Mouse (Mus musculus) neural tube, embryonic 11.5 days (tissue): Measurements from ENCODE around the gene Krt83. TPM values are rescaled to one million over a fixed set of nuclear protein-coding genes. Genes with fewer than 3 reads are reported as not detected.
"Not testable (repeated sequence)": the region's sequence is repeated elsewhere in the genome, so short reads cannot be mapped to it uniquely, and the experiment has no call there.

Experiments used
- ATAC-seq: fragments of 200-750 bp; cut with Nextera tagmentation; 2 replicates; pipeline ENCODE4 v1.8.0; 2017; ENCODE audit warnings: moderate number of reproducible peaks, mild to moderate bottlenecking, moderate TSS enrichment, moderate library complexity; ENCODE audit not compliant: insufficient read depth, low FRiP score, low TSS enrichment
- DNase-seq: peaks from one replicate; pipeline ENCODE4 v3.0.0-alpha.2; 2015; ENCODE audit warnings: low spot score
- H3K27ac ChIP-seq: fragments of 300-500 bp; sonication (generic); 2 replicates; pipeline ENCODE4 v1.5.1; 2014; ENCODE audit warnings: low read depth, mild to moderate bottlenecking, low read length
- H3K27me3 ChIP-seq: fragments of 300-500 bp; sonication (generic); 2 replicates; pipeline ENCODE4 v1.6.1; 2014; ENCODE audit warnings: mild to moderate bottlenecking, low read length, mixed read lengths; ENCODE audit not compliant: control insufficient read depth, insufficient read depth
- H3K36me3 ChIP-seq: fragments of 300-500 bp; sonication (generic); 2 replicates; pipeline ENCODE4 v1.6.1; 2014; ENCODE audit warnings: mild to moderate bottlenecking, low read length, moderate library complexity, mixed read lengths; ENCODE audit not compliant: control insufficient read depth, insufficient read depth
- H3K4me1 ChIP-seq: fragments of 300-500 bp; sonication (generic); 2 replicates; pipeline ENCODE4 v1.6.1; 2014; ENCODE audit warnings: low read length, mixed read lengths; ENCODE audit not compliant: control insufficient read depth, insufficient read depth
- H3K4me2 ChIP-seq: fragments of 300-500 bp; sonication (generic); 2 replicates; pipeline ENCODE4 v1.6.1; 2014; ENCODE audit warnings: low read depth, mild to moderate bottlenecking, moderate library complexity
- H3K4me3 ChIP-seq: fragments of 300-500 bp; sonication (generic); 2 replicates; pipeline ENCODE4 v1.5.1; 2014; ENCODE audit warnings: low read depth, low read length
- H3K9ac ChIP-seq: fragments of 300-500 bp; sonication (generic); 2 replicates; pipeline ENCODE4 v1.6.1; 2014; ENCODE audit warnings: mild to moderate bottlenecking, low read length
- H3K9me3 ChIP-seq: fragments of 300-500 bp; sonication (generic); 2 replicates; pipeline ENCODE4 v1.6.1; 2016; ENCODE audit warnings: low read length; ENCODE audit not compliant: control insufficient read depth
- WGBS: fragments of 180-500 bp; shearing (Covaris S2); extraction: QIAGEN DNeasy Blood & Tissue Kit; methylation state at CpG from one replicate; pipeline ENCODE4 v1.1.7; 2014; 5-methylcytosine and 5-hydroxymethylcytosine counted together
- polyA plus RNA-seq: library from polyadenylated mRNA; unstranded; fragments of >200 nt; fragmentation: Nextera tagmentation; extraction: Ambion mirVana; gene quantifications from 2 replicates; pipeline ENCODE4 v1.2.1, GENCODE M21; 2014

Gene Krt83
- polyA plus RNA-seq, result not detected in 2 replicates

DNA sequence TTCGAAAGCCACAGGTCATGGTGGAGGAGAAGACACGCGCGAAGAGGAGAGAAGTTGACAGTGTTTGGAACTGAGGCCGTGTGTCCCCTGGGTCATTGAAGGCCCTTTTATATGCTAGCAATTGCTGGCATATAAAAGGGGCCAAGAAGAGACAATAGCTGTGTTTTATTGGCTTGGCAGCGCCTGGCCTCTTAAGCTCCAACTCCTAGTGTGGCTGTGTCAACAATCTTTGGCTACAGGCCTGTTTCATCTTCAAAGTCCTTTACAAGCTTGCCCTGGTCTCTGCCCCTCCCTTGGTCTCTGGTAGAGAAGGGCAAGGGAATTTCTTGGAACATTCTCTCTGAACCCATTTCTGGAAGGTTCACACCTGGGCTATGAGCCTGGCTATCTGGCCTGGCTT, at the start of gene Krt83:
Gene Krt83 (minus strand): TSS at position 82 of the 400 bp plus-strand sequence.
- no peaks in the 10 kb centered on the region for H3K27me3 ChIP-seq
- H3K36me3 ChIP-seq, result no peaks in the 10 kb centered on the region
- H3K4me1 ChIP-seq, result no peaks in the 10 kb centered on the region
- H3K9me3 ChIP-seq, result no peaks in the 10 kb centered on the region
- no peak within 1 kb of the TSS for H3K4me2 ChIP-seq
- H3K4me3 ChIP-seq, result no peak within 1 kb of the TSS
- no peak within 1 kb of the TSS for H3K27ac ChIP-seq
- 30% methylated on average over 6 of the region's 6 CpGs for WGBS
- ATAC-seq (no peak), DNase-seq (no peak)
- no peak within 1 kb of the TSS for H3K9ac ChIP-seq

DNA sequence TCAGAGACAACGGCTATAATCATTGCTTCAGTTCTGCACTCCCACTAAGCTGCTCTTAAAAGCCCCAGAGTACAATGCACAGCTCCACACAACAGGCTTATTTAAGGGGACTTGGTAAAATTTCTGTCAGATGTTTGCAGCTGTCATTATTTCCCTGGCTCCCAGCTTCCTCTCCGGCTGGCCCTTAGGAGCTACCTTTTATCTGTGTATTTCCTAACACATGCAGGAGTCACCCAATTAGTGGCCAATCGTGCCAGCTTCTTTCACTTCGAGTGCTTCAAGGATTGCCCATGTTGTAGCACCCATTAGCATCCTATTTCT, 47.2 kb upstream of the Krt83 start:
- Histone ChIP-seq H3K4me1 (no peaks in the 10 kb centered on the region; the same call in 1 of the 2 replicates), H3K9me3 (no peaks in the 10 kb centered on the region), H3K9ac (no peak overlapping the region), H3K36me3 (no peaks in the 10 kb centered on the region), H3K27me3 (no peaks in the 10 kb centered on the region), H3K27ac (no peak overlapping the region), H3K4me3 (no peak overlapping the region), H3K4me2 (no peak overlapping the region)
- ATAC-seq (no peak), DNase-seq (no peak)
- WGBS, result 64% methylated on average over 4 of the region's 4 CpGs

DNA sequence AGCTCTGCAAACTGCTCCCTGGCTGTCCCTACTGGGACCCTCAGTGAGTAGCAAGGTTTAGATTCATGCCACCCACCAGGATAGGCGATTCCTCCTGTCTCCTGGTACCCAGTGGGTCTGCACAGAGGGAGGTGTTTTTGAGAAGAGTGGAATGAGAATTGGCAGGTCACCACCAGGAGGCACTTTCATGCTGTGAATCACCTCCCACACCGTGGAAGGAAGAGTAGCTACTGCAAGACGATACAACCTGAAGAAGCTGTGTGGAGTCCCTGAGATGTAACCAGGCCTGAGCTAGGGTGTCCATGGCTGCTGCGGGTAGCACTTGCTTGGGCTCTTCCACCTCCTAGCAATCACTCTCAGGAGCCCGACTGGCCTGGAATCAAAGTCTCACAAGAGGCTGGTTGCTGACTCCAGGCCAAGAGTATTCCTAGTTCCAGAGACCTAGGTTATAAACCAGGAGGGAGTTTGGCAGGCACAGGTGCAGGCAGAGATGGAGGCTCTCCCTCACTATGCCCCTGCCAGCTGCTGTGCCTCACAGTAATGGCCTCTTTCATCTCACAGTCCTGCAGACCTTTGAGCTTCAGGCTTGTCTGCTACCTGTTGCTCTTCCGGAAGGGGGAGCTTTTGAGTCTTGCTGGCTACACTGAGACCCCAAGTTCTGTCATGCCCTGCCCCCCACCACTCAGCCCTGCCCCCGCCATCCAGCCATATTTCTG, 46.7 kb upstream of the Krt83 start:
- Histone ChIP-seq H3K27ac (no peak overlapping the region), H3K9me3 (no peaks in the 10 kb centered on the region), H3K4me2 (no peak overlapping the region), H3K27me3 (no peaks in the 10 kb centered on the region), H3K4me3 (no peak overlapping the region), H3K9ac (no peak overlapping the region), H3K36me3 (no peaks in the 10 kb centered on the region), H3K4me1 (no peaks in the 10 kb centered on the region; the same call in 1 of the 2 replicates)
- no peak for ATAC-seq
- no peak for DNase-seq
- WGBS, result 40% methylated on average over 7 of the region's 7 CpGs

DNA sequence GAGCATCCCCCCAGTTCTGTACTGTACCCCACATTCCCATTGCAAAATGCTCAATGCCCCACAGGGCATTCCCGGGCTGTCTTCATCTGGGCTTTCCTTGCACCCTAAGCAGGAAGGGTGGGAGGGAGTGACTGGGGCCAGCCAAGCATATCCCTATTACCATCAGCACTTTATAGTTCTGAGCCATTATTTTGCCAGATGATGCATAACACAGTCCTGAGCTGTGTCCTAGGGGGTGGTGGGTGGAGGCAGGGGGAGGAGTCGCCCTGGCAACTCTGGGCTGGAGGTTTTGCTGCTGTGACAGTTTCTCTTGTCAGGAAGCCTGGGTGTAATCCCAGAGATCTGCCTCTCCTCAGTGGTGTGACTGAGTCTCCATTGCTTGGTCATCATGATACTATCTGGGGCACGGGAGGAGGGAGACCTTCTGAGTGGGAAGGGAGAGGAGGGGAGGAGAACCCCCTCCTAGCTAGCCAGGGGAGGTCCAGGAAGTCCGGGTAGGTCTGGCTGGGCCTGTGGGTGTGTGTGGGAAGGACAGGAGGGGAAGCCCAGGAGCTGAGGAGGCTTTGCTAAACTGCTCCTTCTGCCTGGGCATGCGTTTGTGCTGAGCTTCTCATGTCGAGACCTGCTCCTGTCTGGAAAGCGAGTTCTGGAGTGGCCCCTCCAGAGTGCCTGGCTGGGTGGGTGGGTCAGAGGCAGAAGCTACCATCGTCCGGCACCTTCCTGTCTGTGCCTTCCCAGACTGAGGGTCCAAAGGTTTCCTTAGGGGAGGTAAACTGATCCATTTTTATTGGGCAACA, 44.9 kb upstream of the Krt83 start:
- DNase-seq (no peak), ATAC-seq (no peak)
- Histone ChIP-seq H3K9ac (no peak overlapping the region), H3K36me3 (no peaks in the 10 kb centered on the region), H3K27me3 (no peaks in the 10 kb centered on the region), H3K4me1 (no peaks in the 10 kb centered on the region; the same call in 1 of the 2 replicates), H3K4me2 (no peak overlapping the region), H3K4me3 (no peak overlapping the region), H3K9me3 (no peaks in the 10 kb centered on the region), H3K27ac (no peak overlapping the region)
- WGBS, result 71% methylated on average over 9 of the region's 9 CpGs

DNA sequence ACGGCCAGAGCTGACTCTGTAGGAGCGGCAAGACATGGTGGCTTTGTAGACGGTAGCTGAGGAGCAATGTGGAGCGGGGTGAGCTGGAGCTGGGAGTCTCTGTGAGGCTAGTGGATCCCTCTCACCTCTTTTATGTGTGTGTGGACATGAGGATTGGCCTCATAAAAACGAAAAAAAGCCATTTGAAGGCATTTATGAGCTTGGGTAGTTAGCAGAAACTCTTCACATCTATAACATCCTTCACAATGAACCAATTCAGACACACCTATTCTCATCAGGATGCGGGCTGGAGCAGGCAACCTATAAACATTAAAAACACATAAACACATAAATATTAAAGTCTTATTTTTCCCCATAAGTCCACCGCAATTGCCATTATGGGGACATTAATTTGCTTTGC, 41.4 kb upstream of the Krt83 start, which contains the start of gene Krt84:
Gene Krt84 (minus strand): TSS at position 101 of the 400 bp plus-strand sequence.
- H3K27me3 ChIP-seq, result no peaks in the 10 kb centered on the region
- H3K9me3 ChIP-seq, result no peaks in the 10 kb centered on the region
- DNase-seq (no peak), ATAC-seq (no peak)
- no peak within 1 kb of the TSS for H3K4me2 ChIP-seq
- no peaks in the 10 kb centered on the region; the same call in 1 of the 2 replicates for H3K4me1 ChIP-seq
- no peak within 1 kb of the TSS for H3K4me3 ChIP-seq
- WGBS, result 75% methylated on average over 7 of the region's 7 CpGs
- H3K9ac ChIP-seq, result no peak within 1 kb of the TSS
- no peaks in the 10 kb centered on the region for H3K36me3 ChIP-seq
- H3K27ac ChIP-seq, result no peak within 1 kb of the TSS

DNA sequence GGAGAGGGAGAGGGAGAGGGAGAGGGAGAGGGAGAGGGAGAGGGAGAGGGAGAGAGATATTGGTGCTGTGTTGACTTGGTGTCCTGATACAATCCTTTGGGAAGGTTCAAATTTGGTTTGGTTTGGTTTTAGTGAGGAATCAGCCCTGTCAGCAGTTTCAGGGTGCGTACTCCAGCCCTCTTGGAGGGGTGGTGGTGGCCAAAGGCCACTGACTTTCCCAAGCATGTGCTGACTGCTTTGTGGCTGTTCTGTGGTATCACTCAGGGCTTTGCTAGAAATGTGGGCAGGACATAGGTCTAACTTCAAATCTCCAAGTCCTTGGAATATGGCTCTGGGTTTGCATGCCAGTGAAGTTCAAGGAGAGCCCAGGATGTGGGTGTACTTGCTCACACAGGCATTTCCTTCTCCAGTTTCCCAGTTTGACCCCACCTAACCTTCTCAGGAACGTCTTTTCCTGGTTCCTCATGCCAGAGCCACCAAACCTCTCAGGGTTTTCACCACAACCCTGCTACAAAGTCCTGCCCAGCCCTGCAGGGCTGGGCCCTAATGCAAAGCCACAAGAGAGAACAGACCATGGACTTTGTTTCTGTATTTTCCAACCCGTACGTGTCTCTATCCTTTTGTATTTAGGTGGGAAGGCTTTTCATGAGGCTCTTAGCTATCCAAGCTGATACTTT, 31.4 kb upstream of the Krt83 start:
- ATAC-seq (no peak), DNase-seq (no peak)
- Histone ChIP-seq H3K27me3 (no peaks in the 10 kb centered on the region), H3K4me3 (no peak overlapping the region), H3K4me2 (no peak overlapping the region), H3K27ac (no peak overlapping the region), H3K9me3 (no peaks in the 10 kb centered on the region), H3K4me1 (no peaks in the 10 kb centered on the region), H3K9ac (no peak overlapping the region), H3K36me3 (no peaks in the 10 kb centered on the region)
- 82% methylated on average over 4 of the region's 4 CpGs for WGBS

DNA sequence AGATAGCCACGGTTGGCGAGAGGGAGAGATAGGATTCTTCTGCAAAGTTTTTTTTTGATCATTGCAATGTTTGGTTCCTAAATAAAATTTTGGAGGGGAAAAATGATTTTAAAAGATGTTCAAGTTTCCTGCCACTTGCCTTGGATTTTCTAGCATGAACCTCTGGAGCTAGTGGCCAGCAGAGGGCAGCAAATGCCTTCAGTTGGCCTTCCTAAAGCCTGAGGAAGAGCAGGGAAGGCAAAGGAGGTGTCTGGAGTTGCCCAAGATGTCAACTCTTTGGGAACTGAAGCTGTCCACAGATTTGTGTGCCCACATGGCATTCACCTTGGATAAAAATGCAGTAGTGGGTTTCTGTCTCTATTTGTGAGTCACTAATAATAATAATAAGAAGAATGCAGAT, 28.5 kb upstream of the Krt83 start:
- DNase-seq (peak; percentile 83), ATAC-seq (no peak)
- Histone ChIP-seq H3K9me3 (no peaks in the 10 kb centered on the region), H3K4me3 (no peak overlapping the region), H3K4me1 (no peaks in the 10 kb centered on the region), H3K36me3 (no peaks in the 10 kb centered on the region), H3K9ac (no peak overlapping the region), H3K27me3 (no peaks in the 10 kb centered on the region), H3K4me2 (no peak overlapping the region), H3K27ac (no peak overlapping the region)
- 21% methylated on average over 2 of the region's 2 CpGs for WGBS

DNA sequence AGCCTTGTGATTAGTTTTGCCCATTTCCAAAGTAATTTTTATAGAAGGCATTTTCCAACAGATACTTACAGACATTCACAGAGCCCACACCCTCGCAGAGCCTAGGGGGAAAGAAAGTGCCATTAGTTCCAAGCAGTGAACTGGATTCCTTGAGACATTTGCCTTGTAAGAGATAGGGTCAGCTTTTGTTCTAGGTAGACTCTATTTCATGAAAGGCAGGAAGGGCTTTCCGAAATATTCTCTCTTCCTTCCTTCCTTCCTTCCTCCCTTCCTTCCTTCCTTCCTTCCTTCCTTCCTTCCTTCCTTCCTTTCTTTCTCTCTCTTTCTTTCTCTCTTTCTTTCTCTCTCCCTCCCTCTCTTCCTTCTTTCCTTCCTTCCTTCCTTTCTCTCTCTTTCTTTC, 25.8 kb upstream of the Krt83 start, which contains the start of gene Gm49425:
Gene Gm49425 (minus strand): TSS at position 101 of the 400 bp plus-strand sequence.
- ATAC-seq, H3K4me2 ChIP-seq, DNase-seq, H3K9ac ChIP-seq, H3K27ac ChIP-seq, H3K27me3 ChIP-seq, H3K4me1 ChIP-seq, H3K36me3 ChIP-seq, H3K9me3 ChIP-seq, H3K4me3 ChIP-seq: not testable (repeated sequence)
- 72% methylated on average over 2 of the region's 2 CpGs for WGBS
